Mouse (Mus musculus): ENCODE data around the gene Mta1. TPM values are rescaled to one million over a fixed set of nuclear protein-coding genes. Genes with fewer than 3 reads are reported as not detected.

The Mta1 gene
- polyA plus RNA-seq, 1 experiment, result 47.6 TPM

DNA sequence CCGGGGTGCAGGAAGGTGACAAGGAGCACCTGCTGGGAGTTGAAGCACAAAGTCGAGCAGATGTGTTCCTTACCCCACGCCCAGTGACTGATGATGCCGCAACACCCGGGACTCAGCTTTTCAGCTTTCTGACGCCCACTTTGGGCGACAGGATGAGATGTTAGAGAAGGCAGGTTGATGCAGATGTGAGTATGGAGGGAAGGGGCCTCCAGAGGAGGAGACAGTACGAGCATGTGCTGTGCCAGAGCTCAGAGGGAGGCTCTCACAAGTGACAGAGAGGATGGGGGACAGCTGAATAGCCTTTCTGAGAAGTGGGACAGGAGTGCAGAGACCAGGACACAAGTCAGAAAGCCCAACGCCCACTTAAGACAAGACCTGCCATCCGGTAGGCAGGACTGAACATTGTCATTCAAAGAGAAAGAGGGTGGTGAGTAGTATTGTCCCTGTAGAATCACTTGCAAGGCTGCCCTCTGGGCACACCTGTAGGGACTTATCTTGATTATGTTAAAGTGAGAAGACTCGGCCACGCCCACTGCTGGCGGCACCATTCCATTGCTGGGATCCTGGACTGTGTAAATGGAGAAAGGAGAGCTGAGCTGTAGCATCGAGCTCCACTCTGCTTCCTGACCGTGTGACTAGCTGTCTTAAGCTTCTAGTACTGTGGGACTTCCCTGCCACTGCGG, 16.9 kb downstream of the Mta1 start:
- H3K4me1 ChIP-seq (ENCODE audit: control insufficient read depth, insufficient read depth, insufficient read length, low read length), result peaks cover 39% of the 10 kb centered on the region
- peaks cover 8% of the 10 kb centered on the region for H3K36me3 ChIP-seq (ENCODE audit: control insufficient read depth, insufficient read depth, low read length)
- 50% methylated on average over 16 of the region's 16 CpGs for whole genome bisulfite sequencing
- 0 out of 2 replicates have a peak overlapping the region, but pooled peaks have one; percentile 14 for H3K27ac ChIP-seq (ENCODE audit: insufficient read depth, low read depth, low read length)
- TF ChIP-seq POLR2A (IDR thresholded peaks at IDR 0.05; ENCODE audit: low read depth, low read length) (no peak), CTCF (IDR thresholded peaks at IDR 0.05; ENCODE audit: extremely low read depth, insufficient read length, insufficient replicate concordance, low read depth, low read length) (no peak)
- no peaks in the 10 kb centered on the region for H3K27me3 ChIP-seq (ENCODE audit: control insufficient read depth, insufficient read depth, low read length)
- H3K4me3 ChIP-seq (ENCODE audit: low read depth, low read length), result no peak overlapping the region

DNA sequence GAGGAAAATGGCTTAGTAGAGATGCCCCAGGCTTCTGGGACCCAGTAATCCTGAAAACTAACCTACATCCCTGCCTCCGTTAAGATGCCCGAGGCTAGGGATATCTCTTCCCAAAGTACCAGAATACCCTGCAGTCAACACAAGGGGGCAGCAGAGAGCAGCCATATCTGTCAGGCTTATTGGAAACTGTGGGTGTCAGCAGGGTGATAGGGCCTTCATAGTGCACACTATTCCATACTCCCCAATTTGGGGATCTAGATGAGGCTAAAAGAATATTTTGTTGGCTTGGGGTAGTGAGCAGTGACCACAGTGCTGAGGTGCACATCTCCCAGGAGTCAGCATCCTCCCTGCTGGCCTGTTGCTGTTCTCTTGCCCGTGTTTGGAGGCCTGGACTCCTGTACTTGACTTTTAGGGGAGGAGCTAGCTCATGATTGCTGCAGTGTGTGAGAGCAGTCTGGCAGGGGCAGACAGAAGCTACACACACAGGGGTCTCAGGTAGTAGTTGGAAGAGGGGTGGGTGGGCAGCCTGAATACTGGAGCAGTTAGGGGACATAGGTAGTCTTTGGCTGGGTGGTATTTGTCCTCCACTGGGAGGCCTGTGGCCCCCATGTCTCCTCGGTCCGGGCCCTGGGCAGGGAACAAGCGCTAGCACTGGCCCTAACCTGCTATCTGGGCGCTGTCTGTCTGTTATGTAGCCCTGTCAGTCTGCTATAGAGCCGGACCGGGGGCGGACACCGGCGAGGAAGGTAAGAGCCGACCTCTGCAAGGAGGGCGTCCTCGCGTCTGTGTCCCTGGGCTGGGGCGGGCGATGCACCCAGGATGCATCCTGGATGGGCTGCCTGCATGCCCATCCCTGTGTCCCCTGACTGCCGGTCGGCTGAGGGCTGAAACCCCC, 21.7 kb downstream of the Mta1 start:
- H3K4me1 ChIP-seq (ENCODE audit: control insufficient read depth, insufficient read depth, insufficient read length, low read length), result peaks cover 5% of the 10 kb centered on the region; the same call in 1 of the 2 replicates
- H3K4me3 ChIP-seq (ENCODE audit: low read depth, low read length), result no peak overlapping the region
- H3K27ac ChIP-seq (ENCODE audit: insufficient read depth, low read depth, low read length), result no peak overlapping the region
- no peaks in the 10 kb centered on the region for H3K27me3 ChIP-seq (ENCODE audit: control insufficient read depth, insufficient read depth, low read length)
- TF ChIP-seq CTCF (IDR thresholded peaks at IDR 0.05; ENCODE audit: extremely low read depth, insufficient read length, insufficient replicate concordance, low read depth, low read length) (peak; percentile 93; the same call in 1 of the 2 replicates), POLR2A (IDR thresholded peaks at IDR 0.05; ENCODE audit: low read depth, low read length) (no peak)
- WGBS, result 85% methylated on average over 20 of the region's 20 CpGs
- H3K36me3 ChIP-seq (ENCODE audit: control insufficient read depth, insufficient read depth, low read length), result peaks cover 35% of the 10 kb centered on the region

DNA sequence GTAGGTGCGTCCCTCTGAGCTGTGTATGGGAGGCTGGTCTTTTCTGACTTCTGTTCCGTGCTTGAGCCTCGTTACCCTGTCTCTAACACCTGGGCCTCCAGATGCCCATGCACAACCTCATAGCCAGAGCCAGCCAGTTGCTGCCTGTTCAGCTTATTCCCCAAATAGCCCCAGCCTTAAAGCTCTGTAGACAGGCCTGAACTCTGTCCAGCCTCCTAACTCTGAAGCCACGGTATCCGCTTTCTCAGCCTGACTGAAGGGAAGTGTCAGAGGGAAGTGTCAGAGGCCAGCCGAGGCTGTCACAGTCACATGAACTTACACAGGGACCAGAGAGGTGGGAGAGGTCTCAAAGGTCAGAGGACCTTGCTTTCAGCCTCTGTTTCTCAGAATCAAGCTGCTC, 26.6 kb downstream of the Mta1 start:
- no peaks in the 10 kb centered on the region for H3K4me1 ChIP-seq (ENCODE audit: control insufficient read depth, insufficient read depth, insufficient read length, low read length)
- WGBS, result 93% methylated on average over 6 of the region's 6 CpGs
- TF ChIP-seq POLR2A (IDR thresholded peaks at IDR 0.05; ENCODE audit: low read depth, low read length) (no peak), CTCF (IDR thresholded peaks at IDR 0.05; ENCODE audit: extremely low read depth, insufficient read length, insufficient replicate concordance, low read depth, low read length) (no peak)
- no peak overlapping the region for H3K4me3 ChIP-seq (ENCODE audit: low read depth, low read length)
- H3K27me3 ChIP-seq (ENCODE audit: control insufficient read depth, insufficient read depth, low read length), result no peaks in the 10 kb centered on the region
- peaks cover 61% of the 10 kb centered on the region for H3K36me3 ChIP-seq (ENCODE audit: control insufficient read depth, insufficient read depth, low read length)
- no peak overlapping the region for H3K27ac ChIP-seq (ENCODE audit: insufficient read depth, low read depth, low read length)

DNA sequence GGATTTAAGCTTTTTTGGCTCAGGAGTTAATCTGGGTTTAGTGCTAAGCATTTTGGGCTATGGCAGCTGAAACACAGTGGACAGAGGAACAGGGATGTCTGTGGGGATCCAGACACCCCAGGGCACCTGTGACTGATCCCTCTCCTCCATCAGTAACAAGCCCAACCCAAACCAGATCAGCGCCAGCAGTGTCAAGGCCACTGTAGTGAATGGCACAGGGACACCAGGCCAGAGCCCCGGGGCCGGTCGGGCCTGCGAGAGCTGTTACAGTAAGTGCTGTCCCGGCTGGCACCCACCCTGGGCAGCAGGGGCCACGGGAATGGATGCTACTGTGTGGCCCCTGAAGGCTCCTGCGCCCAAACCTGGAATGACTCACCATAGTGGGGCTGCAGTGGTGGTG, 32.7 kb downstream of the Mta1 start:
- Histone ChIP-seq H3K27ac (ENCODE audit: insufficient read depth, low read depth, low read length) (no peak overlapping the region), H3K4me3 (ENCODE audit: low read depth, low read length) (no peak overlapping the region), H3K27me3 (ENCODE audit: control insufficient read depth, insufficient read depth, low read length) (no peaks in the 10 kb centered on the region), H3K4me1 (ENCODE audit: control insufficient read depth, insufficient read depth, insufficient read length, low read length) (peaks cover 4% of the 10 kb centered on the region; the same call in 1 of the 2 replicates), H3K36me3 (ENCODE audit: control insufficient read depth, insufficient read depth, low read length) (peaks cover 66% of the 10 kb centered on the region)
- TF ChIP-seq CTCF (IDR thresholded peaks at IDR 0.05; ENCODE audit: extremely low read depth, insufficient read length, insufficient replicate concordance, low read depth, low read length) (no peak), POLR2A (IDR thresholded peaks at IDR 0.05; ENCODE audit: low read depth, low read length) (no peak)
- WGBS, result 93% methylated on average over 8 of the region's 8 CpGs

DNA sequence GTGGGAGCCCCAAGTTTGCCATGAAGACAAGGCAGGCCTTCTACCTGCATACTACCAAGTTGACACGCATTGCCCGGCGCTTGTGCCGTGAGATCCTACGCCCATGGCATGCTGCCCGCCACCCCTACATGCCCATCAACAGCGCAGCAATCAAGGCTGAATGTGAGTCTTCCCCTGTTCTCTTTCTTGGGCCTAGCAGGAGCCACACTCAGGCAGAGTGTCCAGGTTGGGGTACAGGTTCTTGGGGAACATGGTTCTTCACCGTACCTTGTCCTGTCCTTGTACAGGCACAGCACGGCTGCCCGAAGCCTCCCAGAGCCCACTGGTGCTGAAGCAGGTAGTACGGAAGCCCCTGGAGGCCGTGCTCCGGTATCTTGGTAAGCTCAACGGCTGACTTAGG, 33.5 kb downstream of the Mta1 start:
- WGBS, result 94% methylated on average over 14 of the region's 14 CpGs
- TF ChIP-seq CTCF (IDR thresholded peaks at IDR 0.05; ENCODE audit: extremely low read depth, insufficient read length, insufficient replicate concordance, low read depth, low read length) (no peak), POLR2A (IDR thresholded peaks at IDR 0.05; ENCODE audit: low read depth, low read length) (no peak)
- Histone ChIP-seq H3K4me1 (ENCODE audit: control insufficient read depth, insufficient read depth, insufficient read length, low read length) (peaks cover 4% of the 10 kb centered on the region; the same call in 1 of the 2 replicates), H3K27me3 (ENCODE audit: control insufficient read depth, insufficient read depth, low read length) (no peaks in the 10 kb centered on the region), H3K36me3 (ENCODE audit: control insufficient read depth, insufficient read depth, low read length) (peaks cover 66% of the 10 kb centered on the region), H3K27ac (ENCODE audit: insufficient read depth, low read depth, low read length) (no peak overlapping the region), H3K4me3 (ENCODE audit: low read depth, low read length) (no peak overlapping the region)

DNA sequence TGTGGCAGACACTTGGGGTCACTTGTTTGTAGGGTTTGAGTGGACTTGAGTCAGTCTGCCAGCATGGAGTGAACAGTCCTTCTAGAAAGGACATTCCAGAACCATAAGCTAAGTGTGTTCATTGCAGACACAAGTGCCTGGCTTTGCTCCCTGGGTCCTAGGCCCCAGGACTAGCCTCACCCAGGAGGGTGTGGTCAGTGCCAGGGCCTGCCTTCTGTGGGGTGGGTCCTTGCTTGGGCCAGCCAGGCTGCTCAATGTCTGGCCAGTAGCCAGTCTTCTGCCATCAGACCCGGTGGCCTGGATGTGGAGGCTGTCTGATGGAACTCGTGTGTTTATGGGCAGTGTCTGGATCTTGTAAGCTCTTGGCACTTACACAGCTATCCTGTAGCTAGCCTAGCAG, 34.5 kb downstream of the Mta1 start:
- Histone ChIP-seq H3K36me3 (ENCODE audit: control insufficient read depth, insufficient read depth, low read length) (peaks cover 59% of the 10 kb centered on the region), H3K27me3 (ENCODE audit: control insufficient read depth, insufficient read depth, low read length) (no peaks in the 10 kb centered on the region), H3K27ac (ENCODE audit: insufficient read depth, low read depth, low read length) (no peak overlapping the region), H3K4me1 (ENCODE audit: control insufficient read depth, insufficient read depth, insufficient read length, low read length) (peaks cover 4% of the 10 kb centered on the region; the same call in 1 of the 2 replicates), H3K4me3 (ENCODE audit: low read depth, low read length) (no peak overlapping the region)
- TF ChIP-seq CTCF (IDR thresholded peaks at IDR 0.05; ENCODE audit: extremely low read depth, insufficient read length, insufficient replicate concordance, low read depth, low read length) (no peak), POLR2A (IDR thresholded peaks at IDR 0.05; ENCODE audit: low read depth, low read length) (no peak)
- 30% methylated on average over 2 of the region's 2 CpGs for WGBS

DNA sequence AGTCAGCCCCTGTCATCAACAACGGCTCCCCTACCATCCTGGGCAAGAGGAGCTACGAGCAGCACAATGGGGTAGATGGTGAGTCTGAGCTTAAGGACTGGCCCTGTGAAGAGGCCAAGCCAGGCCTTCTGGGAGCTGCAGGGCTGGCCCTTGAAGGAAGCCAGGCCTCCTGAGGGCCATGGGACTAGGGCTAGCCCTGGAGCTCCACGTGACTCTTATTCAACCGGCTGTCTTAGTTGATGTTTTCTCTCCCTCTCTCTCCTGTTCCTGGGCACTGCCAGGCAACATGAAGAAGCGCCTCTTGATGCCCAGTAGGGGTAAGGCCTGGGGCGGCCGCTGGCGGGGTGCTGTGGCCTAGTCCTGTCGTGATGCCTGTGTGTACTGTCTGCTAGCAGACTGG, 35.2 kb downstream of the Mta1 start:
- WGBS, result 87% methylated on average over 9 of the region's 9 CpGs
- Histone ChIP-seq H3K4me1 (ENCODE audit: control insufficient read depth, insufficient read depth, insufficient read length, low read length) (peaks cover 4% of the 10 kb centered on the region; the same call in 1 of the 2 replicates), H3K27me3 (ENCODE audit: control insufficient read depth, insufficient read depth, low read length) (no peaks in the 10 kb centered on the region), H3K27ac (ENCODE audit: insufficient read depth, low read depth, low read length) (no peak overlapping the region), H3K36me3 (ENCODE audit: control insufficient read depth, insufficient read depth, low read length) (peaks cover 53% of the 10 kb centered on the region), H3K4me3 (ENCODE audit: low read depth, low read length) (no peak overlapping the region)
- TF ChIP-seq POLR2A (IDR thresholded peaks at IDR 0.05; ENCODE audit: low read depth, low read length) (no peak), CTCF (IDR thresholded peaks at IDR 0.05; ENCODE audit: extremely low read depth, insufficient read length, insufficient replicate concordance, low read depth, low read length) (no peak)

Measured in small intestine, adult 2 months (tissue).